ENCODE assay signal across 25 mouse cellular contexts in genomic region chr1:23674357-23674756, GRCm38 (mm10).
DNase-seq lines count a peak whose midpoint lies in the region; ATAC-seq lines count a peak whose summit lies in the region.
"Had no signal": no experiment of that assay in that cellular context is flagged by ENCODE, and none has a peak within 500 bp of the region (broad histone marks: within the 10 kb centered on the region; RNA-seq: fewer than 3 reads in every experiment).

No protein-coding gene starts in this region.

- H3K4me1 ChIP-seq in forebrain, embryonic 15.5 days = no peaks in the 10 kb centered on the region
- H3K4me1 ChIP-seq in forebrain, embryonic 12.5 days = no peaks in the 10 kb centered on the region
- peaks cover 7% of the 10 kb centered on the region for H3K4me1 ChIP-seq in hindbrain, embryonic 13.5 days (replicated peaks)
- H3K4me1 ChIP-seq in hindbrain, embryonic 10.5 days (replicated peaks) = no peaks in the 10 kb centered on the region
- no peaks in the 10 kb centered on the region for H3K4me1 ChIP-seq in midbrain, embryonic 11.5 days (ENCODE audit: control insufficient read depth, insufficient read depth, low read length)
- no peaks in the 10 kb centered on the region for H3K4me1 ChIP-seq in midbrain, embryonic 14.5 days (ENCODE audit: control insufficient read depth, insufficient read depth, low read length)
- H3K4me1 ChIP-seq in limb, embryonic 13.5 days = no peaks in the 10 kb centered on the region
- H3K4me1 ChIP-seq: embryonic facial prominence, embryonic 15.5 days; forebrain, embryonic 10.5 days; heart, embryonic 13.5 days had no signal

- 0 out of 2 replicates have a peak, but pooled peaks have one; percentile 13 for ATAC-seq in forebrain, embryonic 15.5 days (replicated peaks)
- no peak for ATAC-seq in forebrain, embryonic 12.5 days (ENCODE audit: low FRiP score)
- ATAC-seq in hindbrain, embryonic 13.5 days (ENCODE audit: low FRiP score) = peak; percentile 46; the same call in 1 of the 2 replicates
- peak; percentile 33; the same call in 1 of the 2 replicates for ATAC-seq in midbrain, embryonic 11.5 days (ENCODE audit: low FRiP score)
- no peak for ATAC-seq in midbrain, embryonic 14.5 days (ENCODE audit: low FRiP score, low TSS enrichment)
- 0 out of 2 replicates have a peak, but pooled peaks have one; percentile 19 for ATAC-seq in limb, embryonic 13.5 days (ENCODE audit: low FRiP score, low read depth)
- ATAC-seq: activated CD4-positive, CD25-positive, alpha-beta regulatory T cell, adult 4 months; hindbrain, embryonic 16.5 days; inflammation-experienced regulatory T-cells, adult 6 months; intestine, postnatal 0 days; Patski had no signal

- no peak overlapping the region for H3K27ac ChIP-seq in forebrain, embryonic 15.5 days (replicated peaks)
- H3K27ac ChIP-seq in forebrain, embryonic 12.5 days = no peak overlapping the region
- H3K27ac ChIP-seq in hindbrain, embryonic 13.5 days = no peak overlapping the region
- H3K27ac ChIP-seq in hindbrain, embryonic 10.5 days = no peak overlapping the region
- H3K27ac ChIP-seq in midbrain, embryonic 11.5 days (ENCODE audit: low read depth, low read length) = no peak overlapping the region
- H3K27ac ChIP-seq in midbrain, embryonic 14.5 days (replicated peaks; ENCODE audit: low read depth, low read length) = no peak overlapping the region
- no peak overlapping the region for H3K27ac ChIP-seq in limb, embryonic 13.5 days
- H3K27ac ChIP-seq: embryonic facial prominence, embryonic 15.5 days; forebrain, embryonic 10.5 days; gastrocnemius, adult 2 months; heart, embryonic 13.5 days had no signal

- H3K9me3 ChIP-seq in forebrain, embryonic 15.5 days = no peaks in the 10 kb centered on the region
- H3K9me3 ChIP-seq in forebrain, embryonic 12.5 days = no peaks in the 10 kb centered on the region
- H3K9me3 ChIP-seq in hindbrain, embryonic 13.5 days = no peaks in the 10 kb centered on the region
- no peaks in the 10 kb centered on the region for H3K9me3 ChIP-seq in hindbrain, embryonic 10.5 days
- H3K9me3 ChIP-seq in midbrain, embryonic 11.5 days (ENCODE audit: control insufficient read depth, low read length) = no peaks in the 10 kb centered on the region
- H3K9me3 ChIP-seq in midbrain, embryonic 14.5 days (ENCODE audit: control insufficient read depth, low read length) = no peaks in the 10 kb centered on the region
- H3K9me3 ChIP-seq in limb, embryonic 13.5 days = no peaks in the 10 kb centered on the region
- H3K9me3 ChIP-seq: embryonic facial prominence, embryonic 15.5 days; forebrain, embryonic 10.5 days; heart, embryonic 13.5 days had no signal

- H3K36me3 ChIP-seq in forebrain, embryonic 15.5 days = no peaks in the 10 kb centered on the region
- no peaks in the 10 kb centered on the region for H3K36me3 ChIP-seq in forebrain, embryonic 12.5 days (replicated peaks)
- H3K36me3 ChIP-seq in hindbrain, embryonic 13.5 days = no peaks in the 10 kb centered on the region
- H3K36me3 ChIP-seq in hindbrain, embryonic 10.5 days = no peaks in the 10 kb centered on the region
- no peaks in the 10 kb centered on the region for H3K36me3 ChIP-seq in midbrain, embryonic 11.5 days (ENCODE audit: control insufficient read depth, insufficient read depth, low read length)
- no peaks in the 10 kb centered on the region for H3K36me3 ChIP-seq in midbrain, embryonic 14.5 days (ENCODE audit: control insufficient read depth, insufficient read depth, low read length)
- no peaks in the 10 kb centered on the region for H3K36me3 ChIP-seq in limb, embryonic 13.5 days
- H3K36me3 ChIP-seq: embryonic facial prominence, embryonic 15.5 days; forebrain, embryonic 10.5 days; heart, embryonic 13.5 days had no signal

- no peaks in the 10 kb centered on the region for H3K27me3 ChIP-seq in forebrain, embryonic 15.5 days
- H3K27me3 ChIP-seq in forebrain, embryonic 12.5 days = no peaks in the 10 kb centered on the region
- H3K27me3 ChIP-seq in hindbrain, embryonic 13.5 days = no peaks in the 10 kb centered on the region
- H3K27me3 ChIP-seq in hindbrain, embryonic 10.5 days (ENCODE audit: insufficient read depth, poor library complexity, severe bottlenecking) = no peaks in the 10 kb centered on the region
- no peaks in the 10 kb centered on the region for H3K27me3 ChIP-seq in midbrain, embryonic 11.5 days (ENCODE audit: control insufficient read depth, insufficient read depth, low read length)
- H3K27me3 ChIP-seq in midbrain, embryonic 14.5 days (ENCODE audit: control insufficient read depth, insufficient read depth, low read length) = no peaks in the 10 kb centered on the region
- no peaks in the 10 kb centered on the region for H3K27me3 ChIP-seq in limb, embryonic 13.5 days
- H3K27me3 ChIP-seq: CH12.LX; embryonic facial prominence, embryonic 15.5 days; heart, embryonic 13.5 days; Patski had no signal

- WGBS in forebrain, embryonic 15.5 days = 88% methylated on average over 6 of the region's 6 CpGs
- WGBS in forebrain, embryonic 12.5 days = 92% methylated on average over 6 of the region's 6 CpGs
- 89% methylated on average over 6 of the region's 6 CpGs for WGBS in hindbrain, embryonic 13.5 days
- 84% methylated on average over 6 of the region's 6 CpGs for WGBS in hindbrain, embryonic 10.5 days
- 90% methylated on average over 6 of the region's 6 CpGs for WGBS in midbrain, embryonic 11.5 days
- WGBS in midbrain, embryonic 14.5 days = 93% methylated on average over 6 of the region's 6 CpGs
- WGBS in limb, embryonic 13.5 days = 88% methylated on average over 6 of the region's 6 CpGs

- DNase-seq in hindbrain, embryonic 10.5 days (ENCODE audit: low spot score) = no peak
- no peak for DNase-seq in midbrain, embryonic 11.5 days (ENCODE audit: low spot score, missing footprints)
- no peak for DNase-seq in midbrain, embryonic 14.5 days
- DNase-seq in right cerebral cortex, postnatal 14 days = no peak
- DNase-seq: adrenal gland, postnatal 14 days; cerebellum, adult 11-12 months; cerebellum, adult 9-11 months; cerebellum, postnatal 36 days; gastrocnemius, adult 2 months; gastrocnemius, postnatal 25 days; heart, postnatal 36 days had no signal

- no peak overlapping the region for H3K4me2 ChIP-seq in forebrain, embryonic 15.5 days (replicated peaks)
- no peak overlapping the region for H3K4me2 ChIP-seq in forebrain, embryonic 12.5 days
- no peak overlapping the region for H3K4me2 ChIP-seq in hindbrain, embryonic 13.5 days
- H3K4me2 ChIP-seq in midbrain, embryonic 11.5 days = no peak overlapping the region
- no peak overlapping the region for H3K4me2 ChIP-seq in midbrain, embryonic 14.5 days (ENCODE audit: low read length)
- no peak overlapping the region for H3K4me2 ChIP-seq in limb, embryonic 13.5 days (replicated peaks)
- H3K4me2 ChIP-seq: embryonic facial prominence, embryonic 15.5 days; heart, embryonic 13.5 days had no signal

- H3K9ac ChIP-seq in forebrain, embryonic 15.5 days (replicated peaks) = no peak overlapping the region
- no peak overlapping the region for H3K9ac ChIP-seq in forebrain, embryonic 12.5 days
- no peak overlapping the region for H3K9ac ChIP-seq in hindbrain, embryonic 13.5 days
- no peak overlapping the region for H3K9ac ChIP-seq in midbrain, embryonic 11.5 days (ENCODE audit: low read length)
- no peak overlapping the region for H3K9ac ChIP-seq in midbrain, embryonic 14.5 days (replicated peaks; ENCODE audit: low read length)
- H3K9ac ChIP-seq in limb, embryonic 13.5 days = no peak overlapping the region
- H3K9ac ChIP-seq: embryonic facial prominence, embryonic 15.5 days; heart, embryonic 13.5 days had no signal

- H3K4me3 ChIP-seq in forebrain, embryonic 15.5 days = no peak overlapping the region
- no peak overlapping the region for H3K4me3 ChIP-seq in forebrain, embryonic 12.5 days (replicated peaks)
- no peak overlapping the region for H3K4me3 ChIP-seq in hindbrain, embryonic 13.5 days
- no peak overlapping the region for H3K4me3 ChIP-seq in hindbrain, embryonic 10.5 days
- no peak overlapping the region for H3K4me3 ChIP-seq in midbrain, embryonic 11.5 days (ENCODE audit: low read depth, low read length)
- no peak overlapping the region for H3K4me3 ChIP-seq in midbrain, embryonic 14.5 days (replicated peaks; ENCODE audit: low read depth, low read length)
- H3K4me3 ChIP-seq in limb, embryonic 13.5 days = no peak overlapping the region
- H3K4me3 ChIP-seq: embryonic facial prominence, embryonic 15.5 days; erythroblast, embryonic 14.5 days; forebrain, embryonic 10.5 days; gastrocnemius, adult 2 months; heart, embryonic 13.5 days had no signal

Comparison
In these comparisons a context has a peak if more than half of its experiments do, and no peak if none do; other contexts are left out.
1. ATAC-seq: peak in forebrain, embryonic 15.5 days (single experiment), hindbrain, embryonic 13.5 days (single experiment), midbrain, embryonic 11.5 days (single experiment) and limb, embryonic 13.5 days (single experiment); none in forebrain, embryonic 12.5 days (single experiment) and midbrain, embryonic 14.5 days (single experiment).